Mouse (Mus musculus): ENCODE measurements at regions not wholly inside any gene's neighbourhood (a gene's known extent, or its start where the extent isn't known, plus 50 kb on each side); places are given as distances from the start of the nearest gene placed in this dataset.

GRCm38 (mm10) chr9:5595891-5596635, 250.8 kb downstream of the Casp12 start:
- WGBS = 84% methylated on average over 3 of the region's 3 CpGs
- Histone ChIP-seq H3K4me1 (replicated peaks; ENCODE audit: control insufficient read depth, insufficient read depth) (no peaks in the 10 kb centered on the region), H3K4me2 (replicated peaks; ENCODE audit: low read depth) (no peak overlapping the region), H3K27ac (replicated peaks) (no peak overlapping the region), H3K9ac (ENCODE audit: low read length) (no peak overlapping the region), H3K9me3 (ENCODE audit: control insufficient read depth, low read length) (no peaks in the 10 kb centered on the region), H3K4me3 (ENCODE audit: low read depth, low read length) (no peak overlapping the region), H3K27me3 (ENCODE audit: control insufficient read depth, insufficient read depth, low read length) (no peaks in the 10 kb centered on the region), H3K36me3 (ENCODE audit: control insufficient read depth, insufficient read depth, low read length) (no peaks in the 10 kb centered on the region)
- TF ChIP-seq EP300 (optimal IDR thresholded peaks at IDR 0.05) (no peak), CTCF (IDR thresholded peaks at IDR 0.05; ENCODE audit: low read depth) (no peak)
- no peak for DNase-seq (ENCODE audit: low spot score)
- no peak for ATAC-seq (ENCODE audit: low FRiP score, low TSS enrichment)

GRCm38 (mm10) chr9:5604019-5604418, 258.8 kb downstream of the Casp12 start:
- DNase-seq (ENCODE audit: low spot score) = no peak
- Histone ChIP-seq H3K9me3 (ENCODE audit: control insufficient read depth, low read length) (no peaks in the 10 kb centered on the region), H3K4me1 (replicated peaks; ENCODE audit: control insufficient read depth, insufficient read depth) (no peaks in the 10 kb centered on the region), H3K27ac (replicated peaks) (no peak overlapping the region), H3K4me3 (ENCODE audit: low read depth, low read length) (no peak overlapping the region), H3K27me3 (ENCODE audit: control insufficient read depth, insufficient read depth, low read length) (no peaks in the 10 kb centered on the region), H3K9ac (ENCODE audit: low read length) (no peak overlapping the region), H3K4me2 (replicated peaks; ENCODE audit: low read depth) (no peak overlapping the region), H3K36me3 (ENCODE audit: control insufficient read depth, insufficient read depth, low read length) (no peaks in the 10 kb centered on the region)
- no peak for ATAC-seq (ENCODE audit: low FRiP score, low TSS enrichment)
- TF ChIP-seq CTCF (IDR thresholded peaks at IDR 0.05; ENCODE audit: low read depth) = no peak
- no peak for TF ChIP-seq EP300 (optimal IDR thresholded peaks at IDR 0.05)
- WGBS = 46% methylated on average over 1 of the region's 1 CpGs

GRCm38 (mm10) chr9:5605015-5605414, 259.8 kb downstream of the Casp12 start:
- no peak overlapping the region for H3K4me3 ChIP-seq (ENCODE audit: low read depth, low read length)
- no peaks in the 10 kb centered on the region for H3K4me1 ChIP-seq (replicated peaks; ENCODE audit: control insufficient read depth, insufficient read depth)
- no peak for TF ChIP-seq CTCF (IDR thresholded peaks at IDR 0.05; ENCODE audit: low read depth)
- no peak for TF ChIP-seq EP300 (optimal IDR thresholded peaks at IDR 0.05)
- no peak overlapping the region for H3K27ac ChIP-seq (replicated peaks)
- H3K4me2 ChIP-seq (replicated peaks; ENCODE audit: low read depth) = no peak overlapping the region
- H3K27me3 ChIP-seq (ENCODE audit: control insufficient read depth, insufficient read depth, low read length) = no peaks in the 10 kb centered on the region
- no peaks in the 10 kb centered on the region for H3K9me3 ChIP-seq (ENCODE audit: control insufficient read depth, low read length)
- no peak for DNase-seq (ENCODE audit: low spot score)
- H3K36me3 ChIP-seq (ENCODE audit: control insufficient read depth, insufficient read depth, low read length) = no peaks in the 10 kb centered on the region
- H3K9ac ChIP-seq (ENCODE audit: low read length) = no peak overlapping the region
- no peak for ATAC-seq (ENCODE audit: low FRiP score, low TSS enrichment)

- ATAC-seq (ENCODE audit: low FRiP score, low TSS enrichment) (no peak), DNase-seq (ENCODE audit: low spot score) (no peak)
- H3K4me2 ChIP-seq (replicated peaks; ENCODE audit: low read depth) = no peak overlapping the region
- no peaks in the 10 kb centered on the region for H3K36me3 ChIP-seq (ENCODE audit: control insufficient read depth, insufficient read depth, low read length)
- no peaks in the 10 kb centered on the region for H3K27me3 ChIP-seq (ENCODE audit: control insufficient read depth, insufficient read depth, low read length)
- TF ChIP-seq CTCF (IDR thresholded peaks at IDR 0.05; ENCODE audit: low read depth) = no peak
- no peak for TF ChIP-seq EP300 (optimal IDR thresholded peaks at IDR 0.05)
- no peak overlapping the region for H3K9ac ChIP-seq (ENCODE audit: low read length)
- no peak overlapping the region for H3K27ac ChIP-seq (replicated peaks)
- H3K4me3 ChIP-seq (ENCODE audit: low read depth, low read length) = no peak overlapping the region
- no peaks in the 10 kb centered on the region for H3K9me3 ChIP-seq (ENCODE audit: control insufficient read depth, low read length)
- 91% methylated on average over 17 of the region's 17 CpGs for WGBS
- no peaks in the 10 kb centered on the region for H3K4me1 ChIP-seq (replicated peaks; ENCODE audit: control insufficient read depth, insufficient read depth)
These were observed 271.5 kb downstream of the Casp12 start for GRCm38 (mm10) chr9:5616725-5617124.

- Histone ChIP-seq H3K9ac (ENCODE audit: low read length) (no peak overlapping the region), H3K27me3 (ENCODE audit: control insufficient read depth, insufficient read depth, low read length) (no peaks in the 10 kb centered on the region), H3K4me1 (replicated peaks; ENCODE audit: control insufficient read depth, insufficient read depth) (no peaks in the 10 kb centered on the region), H3K9me3 (ENCODE audit: control insufficient read depth, low read length) (no peaks in the 10 kb centered on the region), H3K27ac (replicated peaks) (no peak overlapping the region), H3K36me3 (ENCODE audit: control insufficient read depth, insufficient read depth, low read length) (no peaks in the 10 kb centered on the region), H3K4me3 (ENCODE audit: low read depth, low read length) (no peak overlapping the region), H3K4me2 (replicated peaks; ENCODE audit: low read depth) (no peak overlapping the region)
- ATAC-seq (ENCODE audit: low FRiP score, low TSS enrichment) = no peak
- TF ChIP-seq EP300 (optimal IDR thresholded peaks at IDR 0.05) = no peak
- TF ChIP-seq CTCF (IDR thresholded peaks at IDR 0.05; ENCODE audit: low read depth) = no peak
- no peak for DNase-seq (ENCODE audit: low spot score)
- WGBS = 81% methylated on average over 2 of the region's 2 CpGs
These were observed 278.2 kb downstream of the Casp12 start for GRCm38 (mm10) chr9:5623396-5623795.

GRCm38 (mm10) chr9:5627521-5627920, 282.3 kb downstream of the Casp12 start:
- H3K4me2 ChIP-seq (replicated peaks; ENCODE audit: low read depth) = no peak overlapping the region
- no peak for ATAC-seq (ENCODE audit: low FRiP score, low TSS enrichment)
- WGBS = 59% methylated on average over 1 of the region's 1 CpGs
- no peaks in the 10 kb centered on the region for H3K4me1 ChIP-seq (replicated peaks; ENCODE audit: control insufficient read depth, insufficient read depth)
- H3K9ac ChIP-seq (ENCODE audit: low read length) = no peak overlapping the region
- no peak for DNase-seq (ENCODE audit: low spot score)
- no peaks in the 10 kb centered on the region for H3K27me3 ChIP-seq (ENCODE audit: control insufficient read depth, insufficient read depth, low read length)
- no peaks in the 10 kb centered on the region for H3K36me3 ChIP-seq (ENCODE audit: control insufficient read depth, insufficient read depth, low read length)
- no peak overlapping the region for H3K27ac ChIP-seq (replicated peaks)
- TF ChIP-seq EP300 (optimal IDR thresholded peaks at IDR 0.05) (no peak), CTCF (IDR thresholded peaks at IDR 0.05; ENCODE audit: low read depth) (no peak)
- no peaks in the 10 kb centered on the region for H3K9me3 ChIP-seq (ENCODE audit: control insufficient read depth, low read length)
- no peak overlapping the region for H3K4me3 ChIP-seq (ENCODE audit: low read depth, low read length)
